Mouse (Mus musculus) olfactory bulb, adult 2 months (tissue): ENCODE data around the gene Eif5.

Source experiments
- CTCF ChIP-seq: fragments of 200-500 bp; IDR thresholded peaks from 2 replicates; pipeline ENCODE4 v1.5.1; 2012; ENCODE audit warnings: low read depth, mild to moderate bottlenecking, low read length, moderate library complexity; ENCODE audit not compliant: insufficient read depth
- POLR2A ChIP-seq: fragments of 200-500 bp; IDR thresholded peaks from 2 replicates; pipeline ENCODE4 v1.6.1; 2012; ENCODE audit warnings: mild to moderate bottlenecking, low read depth, low read length, moderate library complexity; ENCODE audit not compliant: insufficient read depth

DNA sequence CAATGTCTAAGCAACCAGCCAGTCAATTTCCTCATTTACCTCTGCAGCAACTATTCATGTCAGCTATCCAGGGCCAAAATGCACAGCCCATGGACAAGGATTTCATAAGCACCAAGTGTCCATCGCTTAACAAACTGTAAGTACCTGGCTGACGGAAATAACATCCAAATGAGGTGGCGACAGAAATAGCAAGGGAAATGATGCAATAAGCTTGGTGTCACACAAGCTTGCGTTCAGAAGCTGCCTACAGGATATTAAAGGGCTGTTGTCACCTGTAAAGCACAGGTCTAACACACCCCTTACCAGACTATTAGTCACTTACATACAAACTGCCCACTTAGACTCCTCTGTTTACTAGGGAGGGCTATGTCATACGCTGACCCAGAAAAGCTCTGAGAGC is 2.1 kb upstream of the Eif5 start:
- no peak for TF ChIP-seq CTCF
- no peak for TF ChIP-seq POLR2A
